Mouse (Mus musculus) right cerebral cortex, postnatal 36 days (tissue): ENCODE data around the gene Olfr849.

Experiments used
- DNase-seq, 2 experiments: peaks; one replicate each; pipeline ENCODE4 v3.0.0; 2022; ENCODE audit warnings: low spot score in 2 of 2, mixed read lengths in 1 of 2

The Olfr849 gene

DNA sequence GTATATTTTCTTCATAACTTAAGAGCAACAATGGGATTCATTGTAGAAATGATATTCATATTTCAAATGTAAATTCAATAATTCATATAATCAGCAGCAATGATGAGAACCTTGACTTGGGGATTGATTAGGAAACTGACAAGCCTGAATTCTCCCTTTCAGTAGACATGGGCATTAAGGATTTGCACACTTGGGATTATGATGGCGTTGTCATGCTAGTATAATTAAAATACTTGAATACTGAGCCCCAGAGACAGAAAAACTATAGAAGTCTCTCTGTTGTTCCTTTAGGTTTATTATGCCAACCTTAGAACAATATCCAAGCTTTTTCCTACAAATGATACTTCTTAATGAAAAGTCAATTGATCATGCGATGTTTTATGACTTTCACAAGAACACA is at the start of gene Olfr849:
Gene Olfr849 (plus strand): TSS at position 301 of the 400 bp plus-strand sequence.
- DNase-seq: no peak

DNA sequence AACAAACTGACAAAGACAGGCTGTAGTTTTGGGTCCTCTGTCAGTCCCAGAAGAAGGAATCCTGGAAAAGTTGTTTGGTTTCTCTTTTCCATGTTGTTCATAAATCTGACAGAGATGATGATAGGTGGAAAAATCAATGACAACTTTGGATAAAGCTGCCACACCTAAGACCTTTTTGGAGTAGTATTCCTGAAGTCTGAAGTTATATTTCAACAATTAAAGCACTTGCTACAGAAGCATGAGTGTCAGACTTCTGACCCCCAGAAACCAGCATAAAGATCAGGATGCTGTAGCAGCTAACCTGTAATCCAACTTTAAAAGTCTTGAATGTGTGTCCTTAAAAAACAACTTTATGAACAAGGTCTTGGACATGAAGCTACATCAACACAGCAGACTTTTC is 38.1 kb downstream of the Olfr849 start, which contains the start of gene Olfr850:
Gene Olfr850 (minus strand): TSS at position 101 of the 400 bp plus-strand sequence.
- no peak for DNase-seq

DNA sequence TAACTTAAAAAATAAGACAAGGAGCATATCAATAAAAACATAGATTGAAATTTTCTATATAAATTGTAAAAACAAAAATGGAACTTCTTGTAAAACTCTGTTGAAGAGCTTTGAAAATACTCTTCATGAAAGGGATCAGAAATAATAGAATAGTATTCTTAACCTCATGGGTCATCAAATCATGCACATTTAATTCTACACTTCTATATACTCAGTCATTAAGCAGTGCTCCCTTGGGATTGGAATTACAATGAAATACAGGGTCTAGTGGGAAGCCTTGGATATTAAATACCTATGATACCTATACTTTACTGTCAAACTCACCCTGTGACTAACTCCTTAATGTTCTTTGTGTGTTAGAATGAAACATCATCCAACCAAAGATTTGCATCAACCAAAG is 52.9 kb downstream of the Olfr849 start, which contains the start of gene Olfr851:
Gene Olfr851 (plus strand): TSS at position 301 of the 400 bp plus-strand sequence.
- DNase-seq: no peak
